Mouse (Mus musculus): ENCODE measurements around the gene Dnttip2.
A peak's percentile ranks its signal among the peaks of the same experiment; 100 is the strongest.

Gene Dnttip2

DNA sequence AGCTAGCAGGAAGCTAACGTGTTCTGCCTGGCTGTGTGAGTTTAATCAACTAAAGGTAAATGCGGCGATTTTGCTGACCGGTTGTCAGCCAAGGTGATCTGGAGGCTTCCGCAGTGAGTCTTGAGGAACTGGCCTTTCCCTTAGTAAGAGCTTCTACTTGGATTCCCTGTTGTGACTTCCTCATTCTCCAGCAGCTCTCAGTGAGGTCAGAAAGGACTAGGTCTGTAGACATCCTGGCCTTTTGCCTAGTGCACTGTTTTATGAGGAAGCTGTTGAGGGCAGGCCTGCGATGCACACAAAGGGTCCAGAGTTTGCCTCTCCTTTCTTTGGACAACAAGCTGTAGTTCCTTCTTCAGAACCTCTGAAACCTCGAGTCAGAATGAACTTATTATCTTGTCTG lies 16.5 kb downstream of the Dnttip2 start:
- peak in 1 of 2 experiments; percentile 28 for DNase-seq

DNA sequence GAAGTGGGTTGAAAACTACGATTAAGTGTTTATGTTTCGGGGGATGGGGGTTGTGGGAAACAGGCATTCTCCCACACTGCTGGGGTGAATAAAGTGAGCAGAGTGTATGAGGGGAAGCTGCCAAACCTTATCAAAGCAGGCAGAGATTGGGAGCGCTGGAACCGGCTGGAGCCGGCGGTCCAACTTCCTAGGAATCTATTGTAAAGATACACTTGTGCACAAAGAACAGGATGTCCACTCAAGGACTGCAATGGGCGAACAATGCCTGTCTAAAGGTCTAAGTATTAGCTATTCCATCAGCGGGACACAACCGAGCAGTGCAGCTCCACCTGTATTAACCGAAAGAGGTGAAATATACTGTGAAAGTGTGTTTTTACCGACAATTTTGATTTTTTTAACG lies 17.6 kb downstream of the Dnttip2 start:
- no peak for DNase-seq

DNA sequence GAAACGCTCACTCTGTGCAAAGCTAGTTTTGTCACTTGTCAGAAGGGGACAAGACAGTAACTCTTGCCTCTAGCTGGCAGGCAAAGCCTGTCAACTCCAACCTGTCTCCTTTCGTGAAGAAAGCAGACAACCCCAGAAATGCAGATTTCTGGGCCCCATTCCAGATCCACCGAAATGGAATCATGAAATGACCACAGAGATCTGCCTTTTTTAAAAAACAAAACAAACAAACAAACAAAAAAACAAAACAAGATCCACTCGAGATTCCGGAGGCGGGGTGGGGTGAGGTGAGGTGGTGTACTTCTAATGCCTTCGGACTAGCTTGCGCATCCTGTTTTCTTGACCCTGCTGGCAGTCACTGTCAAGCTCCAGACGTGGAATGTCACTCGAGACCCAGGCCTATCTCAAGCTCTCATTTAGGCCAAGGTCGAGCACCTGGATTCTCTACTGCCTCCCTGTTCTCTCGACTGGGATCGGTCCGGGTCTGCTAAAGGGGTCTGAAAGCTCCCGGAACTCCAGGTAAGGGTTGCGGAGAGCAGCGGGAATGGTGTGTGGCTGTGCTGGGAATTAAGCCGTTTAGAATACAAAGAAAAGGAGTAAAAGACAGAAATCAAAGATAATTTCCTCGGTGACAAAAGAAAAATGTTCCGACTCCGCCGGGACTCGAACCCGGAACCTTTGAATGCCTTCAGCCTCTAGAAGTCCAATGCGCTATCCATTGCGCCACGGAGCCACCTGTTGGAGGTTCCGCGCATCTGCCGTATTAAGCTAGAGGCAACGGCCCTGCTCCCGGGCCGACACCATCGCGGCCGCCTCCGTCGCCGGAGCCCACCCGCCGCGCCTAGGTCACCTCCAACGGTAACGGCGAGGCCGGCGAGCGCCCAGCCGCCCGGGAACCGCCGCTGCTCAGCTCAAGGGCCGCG lies 18.4 kb downstream of the Dnttip2 start:
- peak; percentile 91 to 96 for DNase-seq

DNA sequence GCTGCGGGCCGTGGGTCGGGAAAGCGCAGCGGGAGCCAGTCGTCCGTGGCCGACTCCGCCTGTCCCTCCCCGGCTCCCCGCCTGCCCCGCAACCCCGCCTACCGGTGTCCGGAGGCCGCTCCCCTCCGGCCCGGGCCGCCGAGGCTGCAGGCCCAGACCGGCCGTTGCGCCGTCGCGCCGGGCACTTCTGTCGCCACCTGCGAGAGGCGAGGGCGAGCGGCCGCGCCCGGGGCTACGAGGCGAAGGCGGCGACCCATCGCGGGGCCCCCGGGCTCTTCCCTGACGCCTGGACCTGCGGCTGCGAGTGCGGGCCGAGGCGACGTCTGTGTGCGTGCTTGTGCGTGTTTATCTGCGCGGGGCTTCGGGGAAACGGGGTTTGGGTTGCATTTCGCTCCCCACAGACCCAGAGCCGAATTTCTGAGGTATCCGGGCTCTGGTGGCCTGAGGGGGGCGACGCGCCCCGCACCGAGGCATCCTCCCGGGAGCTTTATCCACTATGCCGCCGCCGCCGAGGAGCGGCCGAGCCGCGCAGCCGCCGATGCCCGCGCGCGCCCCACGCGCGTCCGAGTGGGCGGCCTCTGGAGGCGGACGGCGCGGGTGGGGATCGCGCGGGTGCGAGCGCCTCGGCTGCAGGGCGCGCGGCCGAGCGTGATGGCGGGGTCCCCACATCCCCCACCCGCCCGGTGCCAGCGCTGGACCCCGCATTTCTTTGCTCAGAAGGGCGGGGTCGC lies 19.2 kb downstream of the Dnttip2 start:
- DNase-seq: peak in 1 of 2 experiments; percentile 84

GRCm38 (mm10) chr3:122293954-122294850 lies 20.0 kb downstream of the Dnttip2 start, which contains the start of gene Bcar3:
Gene Bcar3 (plus strand): TSS chr3:122294136.
- DNase-seq: peak; percentile 89 to 92

- DNase-seq: peak; percentile 34 to 49
These were observed 21.3 kb downstream of the Dnttip2 start for GRCm38 (mm10) chr3:122295511-122295910.

DNA sequence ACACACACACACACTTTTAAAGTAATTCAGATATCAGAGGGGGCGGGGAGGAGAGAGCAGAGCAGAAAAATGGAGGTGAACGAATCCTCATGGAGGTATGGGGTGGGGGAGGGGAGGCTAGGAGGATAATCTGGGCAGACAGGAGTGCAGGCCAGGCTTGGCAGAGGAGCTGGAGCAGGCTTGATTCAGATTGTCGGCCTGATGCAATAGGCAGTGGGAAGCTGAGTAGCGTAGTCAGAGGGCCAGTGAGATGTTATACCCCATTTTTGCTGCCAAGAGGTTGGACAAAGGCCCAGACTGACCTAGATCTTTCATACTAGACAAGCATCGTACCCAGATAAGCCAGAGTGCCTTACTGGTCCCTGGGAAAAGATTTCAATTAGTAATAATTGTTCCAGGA lies 22.8 kb downstream of the Dnttip2 start:
- DNase-seq: no peak

DNA sequence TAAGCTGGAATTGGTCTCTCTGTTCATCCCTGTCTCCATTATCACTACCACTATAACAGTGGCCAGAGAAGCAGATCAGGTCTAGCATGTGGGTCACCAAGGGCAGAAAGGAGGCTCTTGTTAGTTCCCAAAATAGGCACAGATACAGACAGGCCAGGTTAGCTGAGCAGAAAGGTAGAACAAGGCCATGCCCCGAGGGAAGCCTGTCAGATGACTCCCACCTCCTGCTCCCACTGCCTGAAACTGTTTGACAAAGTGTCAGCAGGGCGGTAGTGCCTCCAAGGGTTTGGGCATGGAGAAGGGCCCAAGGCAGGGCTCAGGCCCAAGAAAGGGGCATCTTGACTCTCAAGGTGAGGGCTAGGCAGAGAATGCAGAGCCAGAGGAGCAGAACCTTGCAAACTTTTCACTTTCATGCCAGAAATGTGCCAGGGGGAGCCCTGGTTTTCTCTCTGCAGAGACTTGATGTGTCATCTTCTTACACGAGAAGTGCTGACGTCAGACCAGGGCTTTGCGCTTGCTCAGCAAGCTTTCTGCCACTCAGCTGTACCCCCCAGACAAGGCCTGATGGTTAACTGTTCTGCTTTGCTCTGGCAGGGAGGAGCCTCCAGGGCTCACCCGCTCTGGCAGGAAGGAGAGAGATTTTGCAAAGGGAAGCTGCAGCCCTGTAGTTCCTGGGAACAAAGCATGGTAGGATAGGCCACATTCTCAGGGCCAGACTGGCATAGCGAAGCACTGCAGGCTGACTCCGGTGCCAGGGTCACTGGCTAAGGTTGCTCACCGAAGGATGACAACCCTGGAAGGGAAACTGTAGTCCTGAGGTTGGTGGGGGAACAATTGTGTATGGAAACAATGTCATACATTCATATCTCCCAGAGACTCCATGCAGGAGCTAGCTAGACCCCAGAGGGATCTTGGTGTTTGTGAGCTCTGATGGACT lies 27.1 kb downstream of the Dnttip2 start:
- DNase-seq: peak in 1 of 2 experiments; percentile 41

DNA sequence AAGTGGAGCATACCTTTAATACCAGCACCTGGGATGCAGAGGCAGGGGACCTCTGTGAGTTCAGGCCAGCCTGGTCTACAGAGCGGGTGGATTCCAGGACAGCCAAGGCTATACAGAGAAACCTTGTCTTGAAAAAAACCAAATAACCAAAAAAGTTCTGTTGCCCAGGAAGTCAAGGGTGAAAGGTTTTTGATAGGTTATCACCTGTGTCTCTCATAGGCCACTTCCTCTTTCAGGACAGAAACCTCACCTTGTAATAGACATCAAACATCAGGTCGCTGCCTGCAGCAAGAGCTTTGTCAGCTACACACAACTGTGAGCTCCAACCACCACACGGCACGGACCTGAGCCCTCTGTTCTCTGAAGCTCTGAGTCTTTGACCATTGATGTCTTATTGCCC lies 30.4 kb downstream of the Dnttip2 start:
- no peak for DNase-seq

GRCm38 (mm10) chr3:122307894-122308671 lies 33.9 kb downstream of the Dnttip2 start:
- no peak for DNase-seq

DNA sequence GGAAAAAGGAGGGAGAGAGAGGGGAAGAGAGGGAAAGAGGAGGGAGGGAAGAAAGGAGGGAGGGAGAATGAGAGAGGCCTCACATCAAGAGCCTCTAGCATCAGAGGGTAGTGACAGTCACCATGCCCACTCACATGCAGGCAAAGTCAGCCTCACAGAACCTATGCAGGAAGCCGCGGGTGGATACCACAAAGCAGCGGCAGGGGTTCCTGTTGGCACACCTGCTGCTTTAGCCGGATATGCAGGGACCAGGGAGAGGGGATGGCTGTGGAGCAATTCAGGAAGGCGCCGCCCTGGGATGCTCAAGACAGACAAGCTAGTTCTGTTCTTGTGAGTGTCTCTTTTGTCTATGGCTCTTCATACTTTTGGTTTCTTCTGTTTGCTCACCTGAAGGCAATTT lies 34.8 kb downstream of the Dnttip2 start:
- DNase-seq: no peak

GRCm38 (mm10) chr3:122312078-122312477 lies 37.9 kb downstream of the Dnttip2 start:
- peak; percentile 70 to 92 for DNase-seq

GRCm38 (mm10) chr3:122312936-122313629 lies 38.9 kb downstream of the Dnttip2 start:
- DNase-seq: no peak

- no peak for DNase-seq
These were observed 39.7 kb downstream of the Dnttip2 start for GRCm38 (mm10) chr3:122313936-122314335.

DNA sequence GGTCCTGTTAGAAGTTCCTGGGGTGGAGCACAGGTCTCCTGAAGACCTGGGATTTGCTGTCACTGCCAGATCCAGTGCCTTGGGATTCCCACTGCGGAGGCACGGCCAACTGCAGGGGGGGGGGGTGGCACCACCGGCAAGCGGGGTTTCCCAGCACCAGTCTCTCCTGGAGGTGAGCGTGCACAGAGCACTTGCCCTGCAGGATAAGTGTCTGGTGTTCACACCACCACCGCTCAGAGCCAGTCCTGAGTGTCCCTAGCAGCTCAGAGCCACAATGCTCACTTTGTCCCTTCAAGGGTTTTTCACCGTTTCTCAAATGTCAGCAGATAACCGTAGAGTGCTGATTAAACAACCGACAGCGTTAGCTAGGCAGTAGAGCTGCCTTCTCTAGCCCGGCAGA lies 42.4 kb downstream of the Dnttip2 start:
- DNase-seq: no peak

GRCm38 (mm10) chr3:122317339-122317738 lies 43.2 kb downstream of the Dnttip2 start:
- no peak for DNase-seq

DNA sequence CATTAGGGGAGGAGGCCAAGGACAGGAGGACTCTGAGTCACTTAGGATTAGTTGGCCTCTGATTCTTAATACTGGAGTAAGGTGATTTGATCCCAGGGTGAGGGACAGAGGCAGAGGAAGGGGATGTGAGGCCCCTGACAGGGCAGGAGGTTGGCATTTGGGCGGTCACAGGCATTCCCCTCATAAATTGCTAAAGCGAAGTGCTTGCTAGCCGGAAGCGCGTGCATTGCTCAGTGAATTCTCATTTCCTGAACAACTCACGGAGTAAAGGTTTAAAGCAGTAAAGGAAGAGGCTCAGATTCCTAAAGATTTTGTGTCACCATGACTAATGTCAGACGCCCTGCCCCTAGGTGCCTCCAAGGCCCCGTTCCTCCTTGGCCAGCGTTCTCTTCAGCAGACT lies 48.0 kb downstream of the Dnttip2 start:
- no peak for DNase-seq

DNA sequence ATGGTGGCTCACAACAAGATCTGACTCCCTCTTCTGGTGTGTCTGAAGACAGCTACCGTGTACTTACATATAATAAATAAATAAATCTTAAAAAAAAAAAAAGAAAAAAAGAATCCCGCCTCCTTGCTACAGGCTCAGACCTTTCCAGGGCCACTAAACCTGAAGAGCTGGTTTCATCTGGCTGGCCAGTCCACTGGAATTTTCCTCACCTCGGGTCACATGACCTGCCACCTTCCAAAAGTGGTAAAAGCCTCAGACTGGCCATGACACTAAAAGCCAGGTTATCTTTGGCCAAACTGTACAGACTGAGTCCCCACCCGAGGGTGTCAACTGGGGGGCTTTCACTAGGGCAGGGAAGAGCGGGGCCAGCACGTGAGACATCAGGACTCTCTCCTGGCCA lies 49.7 kb downstream of the Dnttip2 start:
- DNase-seq: peak; percentile 37 to 53

GRCm38 (mm10) chr3:122324528-122324927 lies 50.3 kb downstream of the Dnttip2 start:
- peak in 1 of 2 experiments; percentile 30 for DNase-seq

DNA sequence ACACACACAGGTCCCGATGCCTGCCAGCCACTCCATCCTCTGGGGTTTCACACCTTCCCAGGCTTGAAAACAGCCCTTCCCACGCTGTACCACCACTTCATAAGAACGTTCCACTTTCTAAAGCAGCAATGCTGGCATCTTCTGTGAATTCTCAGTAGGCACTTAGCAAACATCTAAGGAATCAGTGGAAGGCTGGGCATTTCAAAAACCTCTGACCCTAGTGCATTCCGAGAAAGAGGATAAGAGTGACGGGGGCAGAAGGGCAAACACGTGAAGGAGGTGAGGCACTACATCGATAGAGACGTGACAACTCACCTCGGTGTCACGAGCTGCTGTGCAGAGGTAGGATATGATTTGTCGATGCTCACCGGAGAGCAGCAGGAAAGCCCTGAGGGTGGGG lies 56.3 kb downstream of the Dnttip2 start:
- no peak for DNase-seq
